Mouse (Mus musculus) myocyte (in vitro differentiated cells): ENCODE results near the gene Sipa1l1.

Source experiments
- CEBPB ChIP-seq: IDR thresholded peaks from 2 replicates; pipeline ENCODE4 v1.6.1; 2011; ENCODE audit warnings: mild to moderate bottlenecking, moderate library complexity; ENCODE audit not compliant: poor library complexity, insufficient read depth, severe bottlenecking
- E2F4 ChIP-seq: IDR thresholded peaks from one replicate; pipeline ENCODE4 v1.6.1; 2011; ENCODE audit warnings: mild to moderate bottlenecking, control low read depth, moderate library complexity; ENCODE audit not compliant: insufficient read depth
- MAX ChIP-seq: IDR thresholded peaks from one replicate; pipeline ENCODE4 v1.6.1; 2011; ENCODE audit warnings: low read depth, mild to moderate bottlenecking, control low read depth
- MYOD1 ChIP-seq, 3 experiments: IDR thresholded peaks; one replicate each; pipeline ENCODE4 v1.6.1; 2011; ENCODE audit warnings: control low read depth in 2 of 3, low read depth in 2 of 3, mild to moderate bottlenecking in 2 of 3, moderate library complexity in 1 of 3; ENCODE audit not compliant: insufficient read length in 2 of 3, control insufficient read depth in 1 of 3
- MYOG ChIP-seq, 3 experiments: IDR thresholded peaks; one replicate each; pipeline ENCODE4 v1.6.1; 2011; ENCODE audit warnings: control low read depth in 2 of 3, low read depth in 2 of 3, mild to moderate bottlenecking in 2 of 3; ENCODE audit not compliant: insufficient read length in 2 of 3, control insufficient read depth in 1 of 3, insufficient read depth in 1 of 3
- POLR2A ChIP-seq: IDR thresholded peaks from one replicate; pipeline ENCODE4 v1.6.1; 2011; ENCODE audit warnings: low read depth, mild to moderate bottlenecking, control low read depth, moderate library complexity; ENCODE audit not compliant: insufficient read length
- POLR2AphosphoS2 ChIP-seq: IDR thresholded peaks from one replicate; pipeline ENCODE4 v1.6.1; 2011; ENCODE audit warnings: low read depth, control low read depth; ENCODE audit not compliant: insufficient read length
- REST ChIP-seq: IDR thresholded peaks from one replicate; pipeline ENCODE4 v1.6.1; 2011; ENCODE audit warnings: mild to moderate bottlenecking, control low read depth, moderate library complexity; ENCODE audit not compliant: insufficient read depth, insufficient read length
- SRF ChIP-seq: IDR thresholded peaks from one replicate; pipeline ENCODE4 v1.6.1; 2011; ENCODE audit warnings: low read depth; ENCODE audit not compliant: control insufficient read depth, insufficient read length
- TCF12 ChIP-seq: IDR thresholded peaks from one replicate; pipeline ENCODE4 v1.6.1; 2011; ENCODE audit warnings: mild to moderate bottlenecking, control low read depth; ENCODE audit not compliant: poor library complexity, insufficient read depth, severe bottlenecking
- USF1 ChIP-seq: IDR thresholded peaks from one replicate; pipeline ENCODE4 v1.6.1; 2011; ENCODE audit warnings: low read depth, mild to moderate bottlenecking, control low read depth, moderate library complexity

GRCm38 (mm10) chr12:82213056-82213455 lies 43.9 kb downstream of the Sipa1l1 start:
- TF ChIP-seq POLR2A, result no peak
- TF ChIP-seq USF1, result no peak
- no peak for TF ChIP-seq MAX
- no peak for TF ChIP-seq MYOD1 (IDR thresholded peaks at IDR 0.05; ENCODE audit: control insufficient read depth in 1 of 3, insufficient read length in 2 of 3, low read depth in 2 of 3)
- TF ChIP-seq TCF12, result no peak
- TF ChIP-seq MYOG (IDR thresholded peaks at IDR 0.05; ENCODE audit: control insufficient read depth in 1 of 3, insufficient read depth in 1 of 3, insufficient read length in 2 of 3, low read depth in 2 of 3), result no peak
- no peak for TF ChIP-seq E2F4
- TF ChIP-seq SRF, result no peak
- no peak for TF ChIP-seq POLR2AphosphoS2
- TF ChIP-seq REST, result no peak
- no peak for TF ChIP-seq CEBPB
